Mouse (Mus musculus): Measurements from ENCODE around the gene Gatd1. TPM values are rescaled to one million over a fixed set of nuclear protein-coding genes. Genes with fewer than 3 reads are reported as not detected.

Gene Gatd1
- total and polyA plus RNA-seq, 3 experiments = 21.6 to 35.9 TPM; not detected in 1

DNA sequence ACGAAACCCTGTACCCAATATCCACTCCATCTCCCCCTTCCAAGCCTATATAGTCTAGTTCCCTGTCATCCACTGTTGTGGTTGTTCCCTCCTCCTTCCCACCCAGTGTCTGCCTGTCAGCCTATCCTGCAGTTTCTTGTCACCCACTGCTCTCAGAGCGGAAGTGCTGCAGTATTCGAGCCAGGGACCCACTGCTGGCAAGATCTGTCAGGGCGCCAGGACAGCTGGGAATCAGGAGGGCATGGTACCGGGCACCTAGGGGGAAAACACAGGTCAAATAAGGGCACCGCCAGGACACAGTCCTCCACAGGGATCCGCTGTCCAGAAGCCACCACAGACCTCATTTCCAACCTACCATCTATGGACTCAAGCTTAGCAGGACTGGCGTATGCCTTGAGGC, 3.3 kb downstream of the Gatd1 start:
- TF ChIP-seq ZMIZ1 (IDR thresholded peaks at IDR 0.05; ENCODE audit: low read depth, low read length) (no peak), ZKSCAN1 (IDR thresholded peaks at IDR 0.05; ENCODE audit: low read depth, low read length) (no peak), SIN3A (IDR thresholded peaks at IDR 0.05; ENCODE audit: low read length) (no peak), BHLHE40 (IDR thresholded peaks at IDR 0.05; ENCODE audit: borderline replicate concordance, low read depth, low read length) (no peak), POLR2AphosphoS2 (IDR thresholded peaks at IDR 0.05; ENCODE audit: low read length) (no peak), TBP (IDR thresholded peaks at IDR 0.05; ENCODE audit: low read depth, low read length) (no peak)
- no peak overlapping the region for H3K27ac ChIP-seq (ENCODE audit: control insufficient read depth, low read depth, low read length)
- no peak overlapping the region for H3K4me3 ChIP-seq (ENCODE audit: control insufficient read depth in 1 of 2, insufficient read depth in 1 of 2, low read depth in 2 of 2, low read length in 2 of 2)

DNA sequence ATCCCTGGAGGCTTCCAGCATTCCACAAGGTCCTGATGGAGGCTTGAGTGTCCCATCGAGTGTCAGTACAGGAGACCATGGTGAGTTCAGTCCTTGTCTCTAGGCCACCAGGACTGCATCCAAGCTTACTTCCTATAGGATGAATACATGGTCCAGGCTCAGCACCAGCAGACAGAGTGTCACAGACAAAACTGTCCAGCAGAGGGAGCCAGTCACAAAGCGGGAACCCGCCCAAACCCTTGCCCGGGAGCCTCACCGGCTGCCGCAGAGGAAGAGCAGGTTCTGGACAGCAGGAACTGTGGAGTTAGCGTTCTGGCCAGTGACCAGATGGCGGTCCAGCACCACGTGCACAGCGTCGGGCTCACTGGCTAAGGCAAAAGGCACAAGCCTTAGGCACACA, 5.1 kb downstream of the Gatd1 start:
- H3K9ac ChIP-seq (ENCODE audit: control insufficient read depth, low read depth, low read length, poor library complexity, severe bottlenecking) = no peak overlapping the region
- H3K79me2 ChIP-seq (ENCODE audit: control insufficient read depth, insufficient read depth, low read length, poor library complexity) = peaks cover 3% of the 10 kb centered on the region; the same call in 1 of the 2 replicates
- no peak overlapping the region for H3K27ac ChIP-seq (ENCODE audit: control insufficient read depth, low read depth, low read length)
- no peaks in the 10 kb centered on the region for H3K9me3 ChIP-seq (replicated peaks; ENCODE audit: insufficient read depth, low read length)
- H3K27me3 ChIP-seq (ENCODE audit: control insufficient read depth in 1 of 2, insufficient read depth in 2 of 2, low read length in 2 of 2) = no peaks in the 10 kb centered on the region
- H3K4me1 ChIP-seq (ENCODE audit: control insufficient read depth in 1 of 2, insufficient read depth in 2 of 2, low read length in 2 of 2) = peaks cover 2 to 6% of the 10 kb centered on the region in 2 experiments
- peaks cover 0 to 2% of the 10 kb centered on the region in 2 experiments; a peak in 2 of 4 replicates for H3K36me3 ChIP-seq (ENCODE audit: control insufficient read depth in 1 of 2, insufficient read depth in 2 of 2, low read length in 2 of 2)
- peak; percentile 66 for DNase-seq (ENCODE audit: low read depth, low spot score)
- no peak overlapping the region for H3K4me3 ChIP-seq (ENCODE audit: control insufficient read depth in 1 of 2, insufficient read depth in 1 of 2, low read depth in 2 of 2, low read length in 2 of 2)
- TF ChIP-seq NELFE (IDR thresholded peaks at IDR 0.05; ENCODE audit: low read depth, low read length) (no peak), TBP (IDR thresholded peaks at IDR 0.05; ENCODE audit: low read depth, low read length) (no peak), JUND (IDR thresholded peaks at IDR 0.05; ENCODE audit: low read depth, low read length) (no peak), POLR2AphosphoS2 (IDR thresholded peaks at IDR 0.05; ENCODE audit: low read length) (no peak), SIN3A (IDR thresholded peaks at IDR 0.05; ENCODE audit: low read length) (0 out of 2 replicates have a peak, but pooled peaks have one; percentile 29), RAD21 (IDR thresholded peaks at IDR 0.05; ENCODE audit: low read depth, low read length) (peak; percentile 62), HCFC1 (IDR thresholded peaks at IDR 0.05; ENCODE audit: low read depth, low read length) (no peak), POLR2AphosphoS5 (IDR thresholded peaks at IDR 0.05; ENCODE audit: borderline replicate concordance, low read depth, low read length) (no peak), ZC3H11A (IDR thresholded peaks at IDR 0.05; ENCODE audit: low read depth, low read length) (peak; percentile 46; the same call in 1 of the 2 replicates), CTCF (IDR thresholded peaks at IDR 0.05 in 2 of 3, conservative IDR thresholded peaks at IDR 0.05 in 1 of 3; ENCODE audit: control insufficient read depth in 1 of 3, insufficient read depth in 1 of 3, low read depth in 2 of 3, low read length in 3 of 3, poor library complexity in 1 of 3, severe bottlenecking in 1 of 3) (peak; percentile 60 to 91 (median 77)), MYB (IDR thresholded peaks at IDR 0.05; ENCODE audit: low read depth, low read length) (no peak), MAFK (IDR thresholded peaks at IDR 0.05; ENCODE audit: borderline replicate concordance, low read depth, low read length) (no peak), RCOR1 (IDR thresholded peaks at IDR 0.05; ENCODE audit: low read depth, low read length) (no peak), ZMIZ1 (IDR thresholded peaks at IDR 0.05; ENCODE audit: low read depth, low read length) (no peak), GATA1 (IDR thresholded peaks at IDR 0.05; ENCODE audit: low read depth, low read length) (no peak), KAT2A (conservative IDR thresholded peaks at IDR 0.05; ENCODE audit: low read depth, low read length) (no peak), ZKSCAN1 (IDR thresholded peaks at IDR 0.05; ENCODE audit: low read depth, low read length) (no peak), MAX (IDR thresholded peaks at IDR 0.05; ENCODE audit: low read length) (no peak), USF1 (IDR thresholded peaks at IDR 0.05; ENCODE audit: low read depth, low read length) (no peak), USF2 (IDR thresholded peaks at IDR 0.05; ENCODE audit: borderline replicate concordance in 1 of 2, insufficient read depth in 1 of 2, low read depth in 1 of 2, low read length in 2 of 2) (no peak), EP300 (IDR thresholded peaks at IDR 0.05; ENCODE audit: low read depth in 1 of 2, low read length in 2 of 2) (no peak), MYC (IDR thresholded peaks at IDR 0.05; ENCODE audit: low read depth, low read length) (no peak), GABPA (IDR thresholded peaks at IDR 0.05; ENCODE audit: low read depth, low read length) (no peak), ZNF384 (IDR thresholded peaks at IDR 0.05; ENCODE audit: low read depth, low read length) (no peak), POLR2A (IDR thresholded peaks at IDR 0.05; ENCODE audit: control insufficient read depth in 1 of 2, insufficient read depth in 1 of 2, low read depth in 1 of 2, low read length in 2 of 2, poor library complexity in 1 of 2) (no peak), TCF12 (IDR thresholded peaks at IDR 0.05; ENCODE audit: low read depth, low read length) (no peak), ELF1 (IDR thresholded peaks at IDR 0.05; ENCODE audit: low read depth, low read length) (no peak), E2F4 (IDR thresholded peaks at IDR 0.05; ENCODE audit: borderline replicate concordance, low read depth, low read length) (no peak), BHLHE40 (IDR thresholded peaks at IDR 0.05; ENCODE audit: borderline replicate concordance, low read depth, low read length) (no peak), SMC3 (IDR thresholded peaks at IDR 0.05; ENCODE audit: low read depth, low read length) (peak; percentile 77), CHD1 (IDR thresholded peaks at IDR 0.05; ENCODE audit: low read depth, low read length) (no peak), TAL1 (IDR thresholded peaks at IDR 0.05; ENCODE audit: low read length) (no peak)

More for the DNA sequence above, 3.3 kb downstream of the Gatd1 start:
- Histone ChIP-seq H3K9me3 (replicated peaks; ENCODE audit: insufficient read depth, low read length) (no peaks in the 10 kb centered on the region), H3K9ac (ENCODE audit: control insufficient read depth, low read depth, low read length, poor library complexity, severe bottlenecking) (no peak overlapping the region), H3K4me1 (ENCODE audit: control insufficient read depth in 1 of 2, insufficient read depth in 2 of 2, low read length in 2 of 2) (peaks cover 2 to 9% of the 10 kb centered on the region in 2 experiments), H3K27me3 (ENCODE audit: control insufficient read depth in 1 of 2, insufficient read depth in 2 of 2, low read length in 2 of 2) (no peaks in the 10 kb centered on the region), H3K79me2 (ENCODE audit: control insufficient read depth, insufficient read depth, low read length, poor library complexity) (peaks cover 4% of the 10 kb centered on the region; the same call in 1 of the 2 replicates), H3K36me3 (ENCODE audit: control insufficient read depth in 1 of 2, insufficient read depth in 2 of 2, low read length in 2 of 2) (peaks cover 0 to 8% of the 10 kb centered on the region in 2 experiments; a peak in 2 of 4 replicates)
- DNase-seq (ENCODE audit: low read depth, low spot score) = no peak
